Mouse (Mus musculus) right cerebral cortex, postnatal 14 days (tissue): ENCODE measurements at regions not wholly inside any gene's neighbourhood (a gene's known extent, or its start where the extent isn't known, plus 50 kb on each side); places are given as distances from the start of the nearest gene placed in this dataset.

ENCODE experiments used
- DNase-seq: peaks from one replicate; pipeline ENCODE4 v3.0.0; 2022

DNA sequence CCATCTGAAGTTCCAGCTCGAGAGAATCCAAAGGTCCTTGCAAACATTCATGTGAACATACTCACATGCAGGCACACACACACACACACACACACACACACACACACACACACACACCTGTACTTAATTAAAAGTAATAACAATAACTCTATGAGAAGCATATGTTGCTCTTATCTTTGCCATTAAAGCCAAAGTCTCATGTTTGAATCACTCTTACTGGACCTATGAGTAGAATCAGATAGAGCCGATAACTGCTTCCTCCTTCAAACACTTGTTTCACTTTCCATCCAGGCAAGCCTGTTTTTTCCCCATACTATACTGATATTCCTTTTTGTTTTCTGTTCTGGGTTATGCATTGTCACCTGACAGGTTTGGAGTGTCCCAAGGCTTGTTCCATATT is 65.3 kb upstream of the Rgs1 start:
- DNase-seq, result no peak

DNA sequence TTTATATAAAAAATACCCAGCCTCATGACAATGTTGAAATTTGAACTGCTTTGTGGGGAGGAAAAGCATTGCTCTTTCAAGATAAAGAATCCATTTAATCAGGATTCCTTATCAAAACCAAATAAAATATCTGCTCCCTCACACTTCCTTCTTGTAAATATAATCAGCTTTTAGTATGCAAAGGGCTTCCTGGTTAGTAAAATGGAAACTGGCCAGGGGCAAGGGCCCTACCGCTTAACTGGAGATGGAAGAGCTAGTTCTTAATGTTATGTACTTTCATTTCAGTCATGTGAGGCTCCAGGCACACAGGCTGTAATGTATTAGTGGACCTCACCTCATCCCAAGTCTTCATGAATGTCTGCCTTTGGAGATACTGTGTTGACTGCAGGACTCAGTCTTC is 64.3 kb upstream of the Rgs1 start:
- DNase-seq, result no peak

DNA sequence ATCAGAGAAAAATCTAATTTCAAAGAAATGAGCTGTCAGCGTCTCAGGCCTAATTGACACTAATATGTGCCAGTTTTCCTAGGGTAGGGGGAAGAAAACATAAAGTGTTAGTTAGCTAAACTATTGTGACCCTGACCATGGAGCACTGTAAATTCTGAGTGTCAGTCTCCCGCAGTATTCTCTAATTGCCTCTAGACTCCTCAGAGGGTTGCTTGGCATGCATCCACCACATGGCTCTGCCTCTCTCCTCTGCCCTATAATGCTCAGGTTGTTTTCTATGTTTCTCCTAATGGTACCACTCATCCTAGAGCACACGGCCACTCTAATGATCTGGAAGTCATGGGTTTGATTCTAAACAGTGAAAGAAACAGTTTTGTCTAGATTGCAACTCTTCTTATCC is 60.9 kb upstream of the Rgs1 start:
- DNase-seq, result no peak

DNA sequence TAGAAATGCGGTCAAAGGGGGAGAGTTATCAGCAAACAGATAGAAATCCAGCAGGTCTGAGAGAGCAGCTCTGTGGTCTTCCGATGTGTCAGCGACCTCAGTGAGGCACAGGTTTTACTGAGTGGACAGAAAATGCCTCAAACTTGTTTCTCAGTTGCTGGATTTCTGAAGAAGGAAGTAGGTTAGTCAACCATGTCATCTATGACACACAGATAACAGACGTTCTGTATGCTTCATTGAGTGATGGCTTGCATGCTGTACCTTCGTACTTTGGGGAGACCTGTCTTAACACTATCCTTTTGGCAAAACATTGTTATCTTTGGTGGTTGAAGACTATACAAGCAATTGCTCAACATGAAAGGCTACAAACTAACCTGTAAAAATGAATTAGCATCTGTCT is 59.3 kb upstream of the Rgs1 start:
- DNase-seq, result no peak

DNA sequence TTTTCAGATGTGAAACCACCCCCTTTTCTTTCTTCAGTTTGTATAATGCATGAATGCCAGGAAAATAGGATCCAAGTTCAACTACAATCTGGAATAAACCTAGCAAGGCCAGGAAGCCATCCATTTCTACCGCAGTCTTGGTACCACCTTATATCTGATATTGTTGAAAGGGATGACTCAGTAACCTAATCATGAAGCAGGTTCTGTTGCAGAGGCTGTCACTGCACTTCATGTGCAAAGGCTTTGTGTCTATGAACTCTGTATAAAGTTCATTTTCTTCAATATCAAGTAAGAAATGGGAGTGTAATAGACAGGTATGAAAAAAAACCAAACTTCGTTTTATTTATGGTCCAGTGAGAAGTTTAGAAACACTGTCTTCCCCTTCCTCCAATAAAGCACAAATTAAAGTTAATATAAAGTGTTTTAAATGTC is 58.8 kb upstream of the Rgs1 start:
- no peak for DNase-seq

DNA sequence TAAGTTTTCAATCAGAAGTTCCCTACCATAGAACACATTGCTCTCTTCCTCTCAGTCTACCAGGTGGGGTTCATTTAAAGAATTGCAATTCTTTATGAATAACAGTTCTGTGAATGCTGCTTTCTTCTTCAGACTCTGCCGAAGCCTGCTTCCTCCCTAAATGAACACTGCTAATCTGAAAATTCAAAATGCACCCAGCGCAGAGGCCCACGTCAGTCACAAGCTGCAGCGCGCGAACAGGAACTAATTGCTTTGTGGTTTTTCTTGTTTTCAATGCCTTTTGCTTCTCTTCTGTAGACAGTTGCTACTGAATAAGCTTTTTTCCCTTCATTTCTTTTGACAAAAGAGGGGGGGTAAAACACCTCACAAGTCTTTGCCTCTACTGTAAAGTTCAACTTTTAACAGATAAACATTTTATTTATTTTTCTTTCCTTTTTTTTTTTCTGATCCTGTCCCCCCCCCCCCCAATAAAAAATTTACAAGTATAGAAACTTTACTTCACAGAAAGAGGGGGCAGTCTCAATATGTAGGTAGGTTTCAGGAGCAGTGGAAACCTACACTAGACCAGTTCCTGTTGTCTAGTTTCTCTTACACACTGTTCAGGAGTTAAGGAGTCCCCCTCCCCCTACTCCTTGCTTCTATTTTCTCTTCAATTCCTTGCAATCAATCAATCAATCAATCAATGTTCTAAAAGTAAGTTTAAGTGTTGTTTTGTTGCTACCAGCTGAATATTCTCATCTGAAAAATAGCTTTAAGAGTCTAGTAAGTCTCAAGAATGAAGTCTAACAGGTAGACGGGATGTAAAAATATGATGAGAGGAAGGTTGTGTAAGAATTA is 58.2 kb upstream of the Rgs1 start:
- no peak for DNase-seq

DNA sequence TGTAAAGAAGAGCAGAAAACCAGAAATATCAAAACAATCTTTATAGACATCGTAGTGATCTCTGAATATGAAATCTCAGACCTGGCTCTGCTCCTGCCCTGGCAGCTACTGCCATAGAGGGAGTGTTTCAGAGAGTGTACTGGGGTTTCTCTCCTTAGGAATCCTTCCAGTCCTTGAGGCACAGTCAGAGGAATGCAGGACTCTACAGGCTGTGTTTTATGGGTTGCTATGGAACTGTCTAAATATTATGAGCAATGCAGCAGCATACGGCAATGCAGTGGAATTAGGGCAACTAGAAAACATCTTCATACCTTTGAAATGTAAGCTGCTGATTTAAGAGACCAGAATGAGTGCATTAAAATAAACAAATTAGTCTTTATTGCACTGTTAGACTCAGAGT is 57.2 kb upstream of the Rgs1 start:
- DNase-seq, result no peak

DNA sequence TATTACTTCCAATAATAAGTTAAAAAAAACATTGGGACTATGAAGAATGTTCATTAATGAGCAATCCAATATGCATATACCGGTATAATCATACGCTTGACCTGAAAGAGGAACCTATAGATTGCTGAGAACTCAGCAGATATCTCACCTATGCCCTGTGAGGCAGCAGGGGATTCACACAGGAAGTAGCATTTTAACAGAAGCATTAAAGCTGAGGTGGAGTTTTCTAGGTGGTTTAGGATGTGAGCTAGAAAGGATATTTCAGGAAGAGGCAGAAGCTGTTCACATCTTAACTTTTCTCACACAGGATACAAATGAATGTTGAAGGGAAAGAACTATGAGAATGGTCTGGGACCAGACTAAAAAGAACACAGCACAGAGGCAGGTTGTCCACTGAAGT is 51.6 kb upstream of the Rgs1 start:
- DNase-seq, result no peak
